Mouse (Mus musculus): ENCODE results near the gene Efcab6. TPM values are rescaled to one million over a fixed set of nuclear protein-coding genes. Genes with fewer than 3 reads are reported as not detected.
A peak's percentile ranks its signal among the peaks of the same experiment; 100 is the strongest.

Gene Efcab6
- polyA plus RNA-seq, 1 experiment from 2014 or later: 1.3 TPM

DNA sequence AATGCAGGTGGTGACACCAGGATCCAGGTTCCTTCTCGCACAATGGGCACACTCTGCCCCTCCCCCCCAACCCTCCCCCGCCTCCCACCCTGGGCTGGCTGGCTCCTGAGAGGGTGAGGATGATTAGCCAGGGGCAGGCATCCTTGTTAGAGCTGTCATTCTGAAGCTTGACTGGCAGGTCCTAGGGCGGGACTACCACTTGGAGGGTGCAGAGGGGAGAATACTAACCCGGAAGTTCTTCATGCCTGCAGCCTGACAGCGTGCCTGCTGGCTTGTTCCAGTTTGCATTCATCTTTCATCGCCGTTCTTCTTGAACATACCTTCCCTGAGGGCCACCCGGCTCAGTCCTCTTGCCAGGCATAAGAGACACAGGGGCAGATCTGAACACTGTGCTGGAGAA is 218.6 kb downstream of the Efcab6 start:
- DNase-seq (ENCODE audit: low spot score): no peak
- Histone ChIP-seq H3K4me1 (ENCODE audit: control insufficient read depth, insufficient read depth, low read length) (peaks cover 10% of the 10 kb centered on the region), H3K4me3 (ENCODE audit: low read depth, low read length) (no peak overlapping the region), H3K9me3 (ENCODE audit: control insufficient read depth, low read length) (no peaks in the 10 kb centered on the region), H3K9ac (ENCODE audit: low read depth, low read length) (no peak overlapping the region), H3K36me3 (ENCODE audit: control insufficient read depth, insufficient read depth, low read length) (no peaks in the 10 kb centered on the region), H3K27me3 (replicated peaks; ENCODE audit: control insufficient read depth, insufficient read depth, low read length) (peaks cover 4% of the 10 kb centered on the region; the same call in 1 of the 2 replicates), H3K27ac (replicated peaks; ENCODE audit: low read depth, low read length) (no peak overlapping the region), H3K4me2 (ENCODE audit: low read depth, low read length) (no peak overlapping the region)
- 19% methylated on average over 8 of the region's 8 CpGs for WGBS
- ATAC-seq (ENCODE audit: low read depth): no peak

DNA sequence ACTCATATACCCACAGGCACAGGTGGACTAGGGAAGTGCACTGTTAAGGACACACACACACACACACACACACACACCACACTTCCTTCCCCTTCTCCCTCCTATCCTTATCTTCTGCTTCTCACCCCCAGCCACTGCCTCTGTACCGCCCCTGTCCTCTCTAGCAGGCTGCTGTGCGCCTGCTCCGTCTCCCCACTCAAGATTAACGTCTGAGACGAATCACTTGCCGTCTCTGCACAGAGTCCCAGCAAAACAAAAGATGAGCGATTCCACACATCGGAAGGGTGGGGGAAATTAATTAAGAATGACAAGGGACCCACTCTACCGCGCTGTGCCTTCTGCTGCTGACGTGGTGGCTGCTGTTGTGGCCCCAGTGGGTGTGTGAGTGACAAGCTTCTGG is 219.4 kb downstream of the Efcab6 start:
- Histone ChIP-seq H3K27me3 (replicated peaks; ENCODE audit: control insufficient read depth, insufficient read depth, low read length) (peaks cover 4% of the 10 kb centered on the region; the same call in 1 of the 2 replicates), H3K9me3 (ENCODE audit: control insufficient read depth, low read length) (no peaks in the 10 kb centered on the region), H3K27ac (replicated peaks; ENCODE audit: low read depth, low read length) (no peak overlapping the region), H3K4me2 (ENCODE audit: low read depth, low read length) (no peak overlapping the region), H3K9ac (ENCODE audit: low read depth, low read length) (no peak overlapping the region), H3K4me3 (ENCODE audit: low read depth, low read length) (no peak overlapping the region), H3K36me3 (ENCODE audit: control insufficient read depth, insufficient read depth, low read length) (no peaks in the 10 kb centered on the region), H3K4me1 (ENCODE audit: control insufficient read depth, insufficient read depth, low read length) (peaks cover 10% of the 10 kb centered on the region)
- ATAC-seq (ENCODE audit: low read depth): no peak
- WGBS: 66% methylated on average over 11 of the region's 11 CpGs
- no peak for DNase-seq (ENCODE audit: low spot score)

DNA sequence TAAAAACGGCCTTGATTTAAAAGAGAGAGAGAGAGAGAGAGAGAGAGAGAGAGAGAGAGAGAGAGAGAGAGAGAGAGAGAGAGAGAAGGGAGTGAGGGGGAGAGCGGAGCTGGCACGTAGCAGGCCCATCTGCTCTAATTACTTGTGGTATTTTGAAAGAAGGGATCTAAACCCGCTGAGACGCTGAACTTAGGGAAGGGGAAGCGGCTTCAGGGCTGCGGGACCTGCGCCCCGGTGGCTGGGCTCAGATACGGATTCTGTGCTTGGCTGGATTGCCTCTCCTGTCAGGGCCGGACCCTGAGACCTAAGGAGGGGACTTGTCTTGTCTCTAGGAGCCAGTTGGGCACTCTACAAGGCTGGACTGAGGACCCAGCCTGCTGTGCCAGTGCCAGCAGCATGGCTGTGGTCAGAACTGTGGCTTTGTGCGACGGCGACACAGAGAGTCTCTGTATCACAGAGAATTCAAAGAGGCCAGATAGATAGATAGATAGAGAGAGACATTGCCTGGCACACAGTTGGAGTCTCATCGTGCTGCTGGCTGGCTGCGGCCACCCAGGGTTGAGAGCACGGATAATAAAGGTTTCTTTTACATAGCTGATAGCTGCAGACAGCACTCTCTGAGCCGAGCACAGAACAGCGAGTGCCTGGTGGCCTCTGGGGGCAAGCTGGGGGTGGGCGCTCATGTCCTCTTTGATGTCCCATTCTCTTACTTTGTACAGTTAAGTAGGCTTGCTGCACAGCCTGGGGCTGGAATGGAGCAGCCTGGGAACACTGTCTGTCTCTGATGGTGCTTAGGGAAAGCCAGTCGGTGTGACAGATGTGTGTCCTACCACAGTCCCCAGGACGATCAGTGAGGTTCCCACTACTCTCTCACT is 222.0 kb downstream of the Efcab6 start:
- Histone ChIP-seq H3K27ac (replicated peaks; ENCODE audit: low read depth, low read length) (no peak overlapping the region), H3K4me2 (ENCODE audit: low read depth, low read length) (0 out of 2 replicates have a peak overlapping the region, but pooled peaks have one; percentile 10), H3K9ac (ENCODE audit: low read depth, low read length) (no peak overlapping the region), H3K9me3 (ENCODE audit: control insufficient read depth, low read length) (no peaks in the 10 kb centered on the region), H3K36me3 (ENCODE audit: control insufficient read depth, insufficient read depth, low read length) (no peaks in the 10 kb centered on the region), H3K27me3 (replicated peaks; ENCODE audit: control insufficient read depth, insufficient read depth, low read length) (peaks cover 4% of the 10 kb centered on the region; the same call in 1 of the 2 replicates), H3K4me1 (ENCODE audit: control insufficient read depth, insufficient read depth, low read length) (peaks cover 10% of the 10 kb centered on the region), H3K4me3 (ENCODE audit: low read depth, low read length) (no peak overlapping the region)
- DNase-seq (ENCODE audit: low spot score) (peak; percentile 45), ATAC-seq (ENCODE audit: low read depth) (no peak)
- WGBS: 21% methylated on average over 22 of the region's 22 CpGs

DNA sequence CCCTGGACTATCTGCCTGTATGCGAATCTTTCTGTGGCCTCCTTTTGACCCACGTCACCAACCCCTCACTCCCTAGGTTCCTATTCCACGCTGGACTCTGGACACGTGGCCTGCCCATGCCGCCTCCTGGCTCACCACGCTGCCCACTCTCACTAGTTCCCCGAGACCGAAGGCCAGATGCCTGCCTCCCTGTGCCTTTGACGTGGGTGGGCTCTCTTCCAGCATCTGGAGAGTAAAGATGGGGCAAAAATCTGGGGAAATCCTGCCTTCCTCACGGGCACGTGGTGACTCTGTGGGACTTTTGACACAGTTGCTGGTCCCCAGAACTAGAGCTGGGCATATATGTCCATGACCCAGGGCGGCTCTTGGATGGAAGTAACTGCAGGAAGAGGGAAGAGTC is 222.8 kb downstream of the Efcab6 start:
- H3K27me3 ChIP-seq (replicated peaks; ENCODE audit: control insufficient read depth, insufficient read depth, low read length): peaks cover 4% of the 10 kb centered on the region; the same call in 1 of the 2 replicates
- no peaks in the 10 kb centered on the region for H3K9me3 ChIP-seq (ENCODE audit: control insufficient read depth, low read length)
- H3K4me3 ChIP-seq (ENCODE audit: low read depth, low read length): no peak overlapping the region
- H3K36me3 ChIP-seq (ENCODE audit: control insufficient read depth, insufficient read depth, low read length): no peaks in the 10 kb centered on the region
- no peak overlapping the region for H3K4me2 ChIP-seq (ENCODE audit: low read depth, low read length)
- peaks cover 10% of the 10 kb centered on the region for H3K4me1 ChIP-seq (ENCODE audit: control insufficient read depth, insufficient read depth, low read length)
- no peak for DNase-seq (ENCODE audit: low spot score)
- no peak for ATAC-seq (ENCODE audit: low read depth)
- H3K27ac ChIP-seq (replicated peaks; ENCODE audit: low read depth, low read length): no peak overlapping the region
- H3K9ac ChIP-seq (ENCODE audit: low read depth, low read length): no peak overlapping the region
- WGBS: 69% methylated on average over 12 of the region's 12 CpGs

DNA sequence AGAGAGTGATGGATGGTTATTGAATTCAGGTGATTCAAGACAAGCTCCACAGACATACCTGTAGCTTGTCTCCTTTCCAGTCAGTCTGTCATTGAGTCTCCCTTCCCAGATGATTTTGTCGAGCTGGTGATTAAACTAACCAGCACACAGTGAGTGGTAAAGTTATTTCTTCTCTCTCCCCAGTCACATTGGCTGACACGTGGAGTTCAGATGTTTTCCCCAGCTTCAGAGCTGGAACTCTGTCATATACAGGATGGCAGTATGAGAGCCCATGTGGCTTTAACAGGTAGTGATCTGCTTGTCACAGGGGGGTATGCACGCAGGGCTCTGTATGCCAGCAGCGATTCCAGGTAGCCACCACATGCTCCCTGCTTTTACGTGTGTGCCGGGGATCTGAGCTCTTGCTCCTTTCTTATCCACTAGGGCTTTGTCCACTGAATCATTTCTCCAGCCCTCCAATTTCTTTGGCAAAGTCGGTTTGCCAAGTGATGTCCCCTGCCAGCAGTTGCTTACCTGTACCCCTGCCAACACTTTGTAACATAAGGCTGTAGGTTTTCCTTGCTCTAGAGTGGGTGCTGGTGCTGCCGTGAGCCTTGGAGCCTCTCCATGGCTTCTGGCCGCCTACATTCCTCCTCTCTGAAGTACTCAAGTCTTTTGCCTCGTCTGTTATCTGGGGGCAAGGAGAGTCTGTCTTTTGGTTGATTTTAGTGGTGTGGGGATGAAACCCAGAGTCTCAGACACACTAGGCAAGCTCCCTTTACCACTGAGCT is 224.0 kb downstream of the Efcab6 start:
- no peak overlapping the region for H3K9ac ChIP-seq (ENCODE audit: low read depth, low read length)
- H3K27me3 ChIP-seq (replicated peaks; ENCODE audit: control insufficient read depth, insufficient read depth, low read length): peaks cover 4% of the 10 kb centered on the region; the same call in 1 of the 2 replicates
- no peak overlapping the region for H3K4me3 ChIP-seq (ENCODE audit: low read depth, low read length)
- H3K4me1 ChIP-seq (ENCODE audit: control insufficient read depth, insufficient read depth, low read length): peaks cover 10% of the 10 kb centered on the region
- no peaks in the 10 kb centered on the region for H3K9me3 ChIP-seq (ENCODE audit: control insufficient read depth, low read length)
- no peak for ATAC-seq (ENCODE audit: low read depth)
- WGBS: 65% methylated on average over 10 of the region's 10 CpGs
- H3K36me3 ChIP-seq (ENCODE audit: control insufficient read depth, insufficient read depth, low read length): no peaks in the 10 kb centered on the region
- no peak for DNase-seq (ENCODE audit: low spot score)
- H3K27ac ChIP-seq (replicated peaks; ENCODE audit: low read depth, low read length): no peak overlapping the region
- no peak overlapping the region for H3K4me2 ChIP-seq (ENCODE audit: low read depth, low read length)

DNA sequence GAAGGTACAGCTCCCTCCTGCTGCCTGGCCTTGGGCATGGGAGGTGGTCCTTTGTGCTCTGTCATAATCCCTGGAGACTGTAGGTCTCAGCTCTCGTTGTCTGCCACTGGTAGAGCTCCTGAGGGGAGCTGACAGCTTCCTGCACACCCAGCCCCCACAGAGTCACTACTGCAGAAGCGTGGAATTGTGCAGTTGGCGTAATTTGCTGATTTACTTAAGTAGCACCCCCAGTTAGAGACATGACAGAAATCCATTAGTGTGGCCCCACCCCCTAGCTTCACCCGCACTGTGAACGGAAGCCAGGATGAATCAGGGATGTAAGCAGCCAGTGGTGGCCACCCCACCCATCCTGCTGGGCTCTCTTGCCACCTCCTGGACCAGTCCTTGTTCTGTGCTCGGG is 232.9 kb downstream of the Efcab6 start:
- no peaks in the 10 kb centered on the region for H3K27me3 ChIP-seq (replicated peaks; ENCODE audit: control insufficient read depth, insufficient read depth, low read length)
- H3K27ac ChIP-seq (replicated peaks; ENCODE audit: low read depth, low read length): no peak overlapping the region
- no peak overlapping the region for H3K9ac ChIP-seq (ENCODE audit: low read depth, low read length)
- ATAC-seq (ENCODE audit: low read depth) (no peak), DNase-seq (ENCODE audit: low spot score) (no peak)
- H3K4me1 ChIP-seq (ENCODE audit: control insufficient read depth, insufficient read depth, low read length): no peaks in the 10 kb centered on the region
- no peak overlapping the region for H3K4me3 ChIP-seq (ENCODE audit: low read depth, low read length)
- H3K36me3 ChIP-seq (ENCODE audit: control insufficient read depth, insufficient read depth, low read length): no peaks in the 10 kb centered on the region
- 66% methylated on average over 6 of the region's 6 CpGs for whole genome bisulfite sequencing
- H3K4me2 ChIP-seq (ENCODE audit: low read depth, low read length): no peak overlapping the region
- H3K9me3 ChIP-seq (ENCODE audit: control insufficient read depth, low read length): no peaks in the 10 kb centered on the region

DNA sequence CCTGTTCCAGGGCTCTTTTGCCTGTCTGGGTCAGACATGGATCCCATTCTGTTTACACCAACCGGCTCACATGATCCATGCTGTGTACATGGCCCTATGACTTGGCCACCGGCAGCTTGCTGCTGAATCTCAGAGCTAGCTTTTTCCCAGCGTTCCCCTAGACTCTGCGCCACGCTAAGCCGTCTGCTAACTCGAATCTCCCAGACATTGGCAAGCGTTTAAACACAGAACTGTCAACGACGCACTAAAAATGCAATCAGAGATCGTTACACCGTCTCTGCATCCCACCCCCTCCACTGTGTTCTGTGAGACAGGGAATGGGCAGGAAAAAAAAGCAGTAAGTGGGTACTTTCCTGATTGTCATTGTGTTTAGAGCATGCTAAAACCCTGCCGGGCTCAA is 236.0 kb downstream of the Efcab6 start:
- no peak for DNase-seq (ENCODE audit: low spot score)
- Histone ChIP-seq H3K36me3 (ENCODE audit: control insufficient read depth, insufficient read depth, low read length) (no peaks in the 10 kb centered on the region), H3K4me3 (ENCODE audit: low read depth, low read length) (no peak overlapping the region), H3K27ac (replicated peaks; ENCODE audit: low read depth, low read length) (no peak overlapping the region), H3K9ac (ENCODE audit: low read depth, low read length) (no peak overlapping the region), H3K27me3 (replicated peaks; ENCODE audit: control insufficient read depth, insufficient read depth, low read length) (no peaks in the 10 kb centered on the region), H3K4me2 (ENCODE audit: low read depth, low read length) (no peak overlapping the region), H3K9me3 (ENCODE audit: control insufficient read depth, low read length) (no peaks in the 10 kb centered on the region), H3K4me1 (ENCODE audit: control insufficient read depth, insufficient read depth, low read length) (no peaks in the 10 kb centered on the region)
- 84% methylated on average over 13 of the region's 13 CpGs for WGBS
- ATAC-seq (ENCODE audit: low read depth): no peak

DNA sequence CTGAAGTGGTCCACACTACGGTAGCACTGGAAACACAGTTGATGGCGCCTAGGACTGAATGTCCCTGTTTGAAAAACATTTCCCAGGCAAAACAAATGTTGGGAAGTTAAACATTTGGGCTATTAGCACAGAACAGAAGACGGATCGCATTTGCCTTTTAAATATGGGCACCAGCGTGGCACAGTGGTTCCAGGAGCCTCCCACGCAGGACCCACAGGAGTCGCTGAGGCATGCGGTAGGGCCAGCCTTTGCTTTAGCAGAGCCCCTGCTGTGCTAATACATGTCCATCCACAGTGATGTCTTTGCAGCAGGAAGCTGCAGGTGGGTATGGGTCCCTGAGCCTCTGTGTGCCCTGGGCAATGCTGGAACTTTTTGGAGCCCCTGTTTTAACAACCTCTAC is 237.2 kb downstream of the Efcab6 start:
- ATAC-seq (ENCODE audit: low read depth) (no peak), DNase-seq (ENCODE audit: low spot score) (no peak)
- Histone ChIP-seq H3K9me3 (ENCODE audit: control insufficient read depth, low read length) (no peaks in the 10 kb centered on the region), H3K27me3 (replicated peaks; ENCODE audit: control insufficient read depth, insufficient read depth, low read length) (no peaks in the 10 kb centered on the region), H3K27ac (replicated peaks; ENCODE audit: low read depth, low read length) (no peak overlapping the region), H3K4me1 (ENCODE audit: control insufficient read depth, insufficient read depth, low read length) (no peaks in the 10 kb centered on the region), H3K9ac (ENCODE audit: low read depth, low read length) (no peak overlapping the region), H3K4me2 (ENCODE audit: low read depth, low read length) (no peak overlapping the region), H3K4me3 (ENCODE audit: low read depth, low read length) (no peak overlapping the region), H3K36me3 (ENCODE audit: control insufficient read depth, insufficient read depth, low read length) (no peaks in the 10 kb centered on the region)
- WGBS: 89% methylated on average over 8 of the region's 8 CpGs
